Mouse (Mus musculus): ENCODE measurements around the gene Urm1.
A peak's percentile ranks its signal among the peaks of the same experiment; 100 is the strongest.
"Not testable (repeated sequence)": the region's sequence is repeated elsewhere in the genome, so short reads cannot be mapped to it uniquely, and the experiment has no call there.

Urm1 gene

DNA sequence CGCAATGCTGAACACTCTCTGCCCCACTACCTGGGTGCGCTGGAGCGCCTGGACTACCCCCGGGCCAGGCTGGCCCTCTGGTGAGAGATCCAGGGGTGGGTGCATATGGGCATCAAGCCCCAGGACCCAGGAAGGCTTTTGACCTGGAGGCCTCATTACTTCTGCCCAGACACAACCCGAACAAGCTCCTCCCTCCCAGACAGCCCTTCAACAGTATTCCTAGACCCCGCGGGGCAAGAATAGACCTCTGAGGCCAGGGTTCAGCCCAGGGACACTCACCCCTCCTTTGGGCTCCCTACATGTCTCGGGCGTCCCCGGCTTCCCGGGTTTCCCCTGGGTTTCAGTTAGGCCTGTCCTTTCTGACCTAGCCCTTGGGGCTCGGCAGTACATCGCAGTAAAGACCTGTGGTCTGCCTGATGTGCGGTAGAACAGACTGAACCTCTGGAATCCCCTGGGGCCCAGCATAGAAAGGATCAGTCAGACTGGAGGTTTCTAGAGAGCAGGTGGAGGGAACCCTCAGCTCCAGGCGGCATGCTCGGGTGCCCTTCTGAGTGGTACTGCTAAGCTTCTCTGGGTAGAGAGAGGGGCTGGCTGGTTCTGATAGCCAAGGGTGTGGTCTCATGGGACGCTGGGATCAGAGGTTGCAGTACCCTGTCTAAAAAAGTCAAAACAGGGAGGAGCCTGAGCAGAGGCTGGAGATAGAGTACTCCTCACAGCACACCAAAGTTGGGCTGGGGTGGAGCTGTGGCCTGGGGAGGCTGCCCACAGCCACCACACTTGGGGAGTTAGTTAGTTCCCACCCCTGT lies 50.0 kb downstream of the Urm1 start:
- DNase-seq, result no peak

GRCm38 (mm10) chr2:29872581-29873295 lies 52.9 kb downstream of the Urm1 start:
- no peak for DNase-seq

DNA sequence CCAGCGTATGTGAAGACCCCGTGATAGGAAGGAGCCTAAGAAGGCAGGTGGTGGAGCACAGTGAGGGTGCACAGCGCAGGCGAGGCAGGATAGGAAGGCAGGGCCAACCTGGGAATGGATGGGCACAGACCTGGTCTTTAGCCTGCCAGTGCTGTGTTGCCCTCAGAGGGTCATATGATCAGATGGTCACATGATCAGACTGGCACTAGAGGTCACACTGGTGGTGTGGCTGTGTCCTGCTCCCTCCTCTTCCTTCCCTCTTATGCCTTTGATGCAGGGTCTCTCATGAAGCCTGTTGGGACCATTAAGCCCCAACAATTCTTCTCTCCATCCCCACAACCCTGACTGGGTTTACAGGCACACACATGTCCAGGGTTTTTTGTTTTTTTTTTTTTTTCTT lies 53.9 kb downstream of the Urm1 start:
- no peak for DNase-seq

GRCm38 (mm10) chr2:29878061-29878460 lies 58.2 kb downstream of the Urm1 start:
- DNase-seq, result no peak

GRCm38 (mm10) chr2:29879191-29879590 lies 59.3 kb downstream of the Urm1 start:
- no peak for DNase-seq

DNA sequence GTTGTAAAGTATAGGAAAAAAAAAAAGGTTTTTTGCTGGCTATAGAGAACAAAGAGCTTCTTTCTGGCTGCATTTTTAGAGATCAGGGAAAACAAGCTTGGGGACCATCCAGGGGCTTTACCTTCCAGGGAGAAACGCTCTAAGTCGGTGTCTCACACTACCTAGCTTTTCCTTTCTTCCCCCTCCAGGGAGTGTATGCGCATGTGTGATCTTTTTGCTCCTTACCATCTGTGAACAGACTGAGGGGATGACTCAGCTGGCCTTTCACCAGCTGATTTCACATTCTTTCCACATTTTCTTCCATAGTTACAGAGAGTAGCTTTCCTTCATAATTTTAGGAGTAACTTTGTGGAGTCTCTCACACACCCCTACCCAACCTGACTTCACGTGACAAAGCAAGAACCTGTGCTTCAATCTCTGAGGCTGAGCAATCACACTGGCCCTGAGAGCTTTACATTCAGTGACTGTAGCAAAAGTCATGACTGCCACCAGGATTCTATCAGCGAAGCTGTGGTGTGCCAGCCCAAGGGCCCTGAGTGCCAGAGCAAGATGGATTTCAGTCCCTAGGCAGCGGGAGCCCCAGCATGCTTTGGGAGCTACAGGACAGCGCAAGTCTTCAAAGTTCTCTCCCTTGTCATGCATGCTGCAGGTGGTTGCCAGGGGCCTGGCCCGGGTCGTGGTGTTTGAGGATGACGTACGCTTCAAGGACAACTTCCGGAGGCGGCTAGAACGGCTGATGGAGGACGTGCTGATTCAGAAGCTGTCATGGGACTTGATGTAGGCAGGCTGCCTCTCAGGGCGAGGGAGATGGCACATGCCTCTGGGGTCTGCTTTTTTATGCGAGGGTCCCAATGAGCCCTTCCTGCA lies 60.3 kb downstream of the Urm1 start:
- DNase-seq, result peak; percentile 68

- not testable (repeated sequence) for DNase-seq
These were observed 66.9 kb downstream of the Urm1 start for GRCm38 (mm10) chr2:29886659-29887292.

DNA sequence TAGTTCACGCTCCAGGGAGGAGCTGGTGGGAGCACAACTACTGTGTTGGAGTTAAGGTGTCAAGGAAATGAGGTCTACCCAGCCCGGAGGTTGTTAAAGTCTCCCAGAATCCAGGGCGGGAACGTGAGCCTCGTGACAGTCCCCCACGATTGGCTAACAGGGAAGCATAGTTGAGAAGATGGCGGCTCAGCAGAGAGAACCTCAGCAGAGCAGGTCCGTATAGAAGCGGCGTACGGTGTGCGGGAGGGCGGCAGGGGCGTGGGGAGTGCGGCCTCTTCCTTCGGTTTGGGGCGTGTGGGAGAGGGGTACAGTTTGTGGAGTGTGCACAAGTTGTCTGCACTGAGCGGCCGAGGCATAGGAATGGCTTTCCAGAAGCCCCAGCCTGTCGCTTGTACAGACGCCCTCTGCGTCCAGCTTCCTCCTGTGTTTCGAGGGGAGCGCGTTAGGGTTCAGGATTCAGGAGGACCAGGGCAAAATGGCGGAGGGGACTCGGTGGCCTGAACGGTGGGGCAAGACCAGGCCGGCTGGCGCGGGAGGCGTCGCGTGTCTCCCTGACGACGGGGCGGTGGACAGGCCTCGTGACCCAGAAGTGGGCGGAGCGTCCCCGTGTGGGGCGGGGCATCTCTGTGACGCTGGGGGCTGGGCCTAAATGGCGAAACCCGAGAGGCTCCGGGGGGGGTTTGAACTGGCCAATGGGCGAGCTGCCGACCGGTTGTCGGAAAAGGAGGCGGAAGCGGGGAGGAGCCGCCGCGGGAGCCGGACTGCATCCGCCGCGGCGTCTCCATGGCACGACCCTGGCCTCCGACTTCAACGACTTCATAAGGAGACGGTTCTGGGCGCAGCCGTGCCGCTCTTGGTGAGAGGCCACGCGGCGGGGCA lies 69.4 kb downstream of the Urm1 start, which contains the start of gene Odf2:
Odf2 (plus strand) TSS at position 156 of the 879 bp plus-strand sequence.
- peak; percentile 99 for DNase-seq

- peak; percentile 83 for DNase-seq
These were observed 70.3 kb downstream of the Urm1 start for GRCm38 (mm10) chr2:29889991-29890833.

- DNase-seq, result no peak
These were observed 71.9 kb downstream of the Urm1 start for GRCm38 (mm10) chr2:29891773-29892172.
